Mouse (Mus musculus): ENCODE data around the gene Arid5a.

Arid5a gene

GRCm38 (mm10) chr1:36281849-36282248 is 25.7 kb upstream of the Arid5a start:
- in situ Hi-C loops (cut with MboI; ENCODE audit: low sequenced_read_pairs) = no loop called here

- in situ Hi-C loops (cut with MboI; ENCODE audit: low sequenced_read_pairs) = no loop called here
These were observed 14.1 kb upstream of the Arid5a start for GRCm38 (mm10) chr1:36293470-36293869.

GRCm38 (mm10) chr1:36294402-36294801 is 13.1 kb upstream of the Arid5a start:
- in situ Hi-C loops (cut with MboI; ENCODE audit: low sequenced_read_pairs) = no loop called here

- in situ Hi-C loops (cut with MboI; ENCODE audit: low sequenced_read_pairs) = no loop called here
These were observed 10.9 kb upstream of the Arid5a start for GRCm38 (mm10) chr1:36296466-36297149.

GRCm38 (mm10) chr1:36298107-36298506 is 9.4 kb upstream of the Arid5a start:
- in situ Hi-C loops (cut with MboI; ENCODE audit: low sequenced_read_pairs) = no loop called here

- in situ Hi-C loops (cut with MboI; ENCODE audit: low sequenced_read_pairs) = no loop called here
These were observed 8.4 kb upstream of the Arid5a start for GRCm38 (mm10) chr1:36299126-36299525.

GRCm38 (mm10) chr1:36299676-36300075 is 7.9 kb upstream of the Arid5a start:
- in situ Hi-C loops (cut with MboI; ENCODE audit: low sequenced_read_pairs) = no loop called here

GRCm38 (mm10) chr1:36300486-36300885 is 7.0 kb upstream of the Arid5a start:
- in situ Hi-C loops (cut with MboI; ENCODE audit: low sequenced_read_pairs) = no loop called here

GRCm38 (mm10) chr1:36302273-36302672 is 5.3 kb upstream of the Arid5a start:
- in situ Hi-C loops (cut with MboI; ENCODE audit: low sequenced_read_pairs) = no loop called here

GRCm38 (mm10) chr1:36302957-36303356 is 4.6 kb upstream of the Arid5a start:
- in situ Hi-C loops (cut with MboI; ENCODE audit: low sequenced_read_pairs) = no loop called here

GRCm38 (mm10) chr1:36303381-36304320 is 3.9 kb upstream of the Arid5a start:
- in situ Hi-C loops (cut with MboI; ENCODE audit: low sequenced_read_pairs) = no loop called here

GRCm38 (mm10) chr1:36304764-36305163 is 2.8 kb upstream of the Arid5a start:
- in situ Hi-C loops (cut with MboI; ENCODE audit: low sequenced_read_pairs) = no loop called here

- in situ Hi-C loops (cut with MboI; ENCODE audit: low sequenced_read_pairs) = no loop called here
These were observed 1.4 kb upstream of the Arid5a start for GRCm38 (mm10) chr1:36306120-36306519.

- in situ Hi-C loops (cut with MboI; ENCODE audit: low sequenced_read_pairs) = no loop called here
These were observed 425 bp upstream of the Arid5a start for GRCm38 (mm10) chr1:36307121-36307494.

GRCm38 (mm10) chr1:36308451-36308901 is 943 bp downstream of the Arid5a start:
- in situ Hi-C loops (cut with MboI; ENCODE audit: low sequenced_read_pairs) = no loop called here

- in situ Hi-C loops (cut with MboI; ENCODE audit: low sequenced_read_pairs) = no loop called here
These were observed 1.5 kb downstream of the Arid5a start for GRCm38 (mm10) chr1:36308966-36309475.

GRCm38 (mm10) chr1:36309498-36309901 is 2.0 kb downstream of the Arid5a start:
- in situ Hi-C loops (cut with MboI; ENCODE audit: low sequenced_read_pairs) = no loop called here

GRCm38 (mm10) chr1:36314959-36315775 is 7.6 kb downstream of the Arid5a start:
- in situ Hi-C loops (cut with MboI; ENCODE audit: low sequenced_read_pairs) = no loop called here

- in situ Hi-C loops (cut with MboI; ENCODE audit: low sequenced_read_pairs) = no loop called here
These were observed 8.2 kb downstream of the Arid5a start for GRCm38 (mm10) chr1:36315776-36316100.

GRCm38 (mm10) chr1:36321164-36321563 is 13.6 kb downstream of the Arid5a start:
- in situ Hi-C loops (cut with MboI; ENCODE audit: low sequenced_read_pairs) = no loop called here

Data from CH12F3 (cell line).